Mouse (Mus musculus): ENCODE results near the gene Slc22a15. TPM values are rescaled to one million over a fixed set of nuclear protein-coding genes. Genes with fewer than 3 reads are reported as not detected.

Gene Slc22a15
- polyA plus RNA-seq, 1 experiment from 2014 or later = 7.6 TPM

- H3K4me2 ChIP-seq (ENCODE audit: low read depth) = no peak overlapping the region
- no peak overlapping the region for H3K9ac ChIP-seq (ENCODE audit: low read length)
- H3K9me3 ChIP-seq (ENCODE audit: control insufficient read depth, low read length) = no peaks in the 10 kb centered on the region
- no peak overlapping the region for H3K27ac ChIP-seq (ENCODE audit: low read depth, low read length)
- H3K4me3 ChIP-seq (ENCODE audit: low read depth, low read length) = no peak overlapping the region
- H3K27me3 ChIP-seq (ENCODE audit: control insufficient read depth, insufficient read depth, low read length) = no peaks in the 10 kb centered on the region
- peaks cover 13% of the 10 kb centered on the region for H3K4me1 ChIP-seq (ENCODE audit: control insufficient read depth, insufficient read depth, low read length)
- ATAC-seq (ENCODE audit: insufficient read depth, low FRiP score, low TSS enrichment) (no peak), DNase-seq (ENCODE audit: low spot score) (no peak)
- no peaks in the 10 kb centered on the region for H3K36me3 ChIP-seq (ENCODE audit: control insufficient read depth, insufficient read depth, low read length)
Measured at GRCm38 (mm10) chr3:101926636-101927035, 2.4 kb upstream of the Slc22a15 start.

DNA sequence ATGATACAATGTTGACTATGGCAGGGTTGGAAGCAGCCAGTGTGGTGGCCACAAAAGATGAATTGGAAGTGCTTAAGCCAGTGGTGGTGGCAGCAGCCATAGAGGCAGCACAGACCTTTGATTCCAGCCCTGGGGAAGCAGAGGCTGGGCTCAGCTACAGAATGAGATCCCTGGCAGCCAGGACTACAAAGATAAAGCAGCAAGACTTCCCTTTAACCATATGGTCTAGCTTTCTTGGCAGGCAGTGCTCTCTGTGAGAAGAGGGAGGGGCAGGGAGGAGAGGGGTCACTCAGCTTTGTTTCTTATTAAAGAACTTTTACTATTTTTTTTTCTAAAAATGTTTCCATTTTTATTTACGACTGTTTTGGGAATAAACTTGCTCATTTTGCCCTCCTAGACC lies 1.4 kb upstream of the Slc22a15 start:
- H3K27me3 ChIP-seq (ENCODE audit: control insufficient read depth, insufficient read depth, low read length) = no peaks in the 10 kb centered on the region
- peak overlapping the region; percentile 44; the same call in 1 of the 2 replicates for H3K27ac ChIP-seq (ENCODE audit: low read depth, low read length)
- ATAC-seq (ENCODE audit: insufficient read depth, low FRiP score, low TSS enrichment) (no peak), DNase-seq (ENCODE audit: low spot score) (no peak)
- H3K36me3 ChIP-seq (ENCODE audit: control insufficient read depth, insufficient read depth, low read length) = no peaks in the 10 kb centered on the region
- H3K4me3 ChIP-seq (ENCODE audit: low read depth, low read length) = no peak overlapping the region
- no peaks in the 10 kb centered on the region for H3K9me3 ChIP-seq (ENCODE audit: control insufficient read depth, low read length)
- H3K9ac ChIP-seq (ENCODE audit: low read length) = peak overlapping the region; percentile 29; the same call in 1 of the 2 replicates
- 83% methylated on average over 1 of the region's 1 CpGs for WGBS
- no peak overlapping the region for H3K4me2 ChIP-seq (ENCODE audit: low read depth)
- peaks cover 13% of the 10 kb centered on the region for H3K4me1 ChIP-seq (ENCODE audit: control insufficient read depth, insufficient read depth, low read length)

DNA sequence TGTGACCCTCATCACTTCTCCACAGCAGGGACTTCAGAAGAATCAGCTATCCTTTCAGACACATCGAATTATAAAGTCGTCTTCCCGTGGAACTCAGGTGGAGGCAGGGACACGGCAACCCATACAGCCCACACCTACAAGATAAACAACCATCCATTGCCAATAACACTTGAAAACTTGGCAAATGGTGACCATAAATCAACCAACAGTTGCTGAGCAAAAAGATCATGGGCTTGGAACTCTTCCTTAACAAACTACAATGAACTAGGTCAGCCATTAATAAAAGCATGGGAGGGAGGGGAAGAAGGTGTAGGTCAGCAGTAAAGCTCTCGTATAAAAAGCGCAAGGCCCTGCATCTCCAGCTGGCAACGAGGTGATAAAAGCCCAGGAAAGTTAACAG lies 1.9 kb downstream of the Slc22a15 start:
- no peak for ATAC-seq (ENCODE audit: insufficient read depth, low FRiP score, low TSS enrichment)
- H3K27me3 ChIP-seq (ENCODE audit: control insufficient read depth, insufficient read depth, low read length) = no peaks in the 10 kb centered on the region
- no peak overlapping the region for H3K9ac ChIP-seq (ENCODE audit: low read length)
- H3K4me1 ChIP-seq (ENCODE audit: control insufficient read depth, insufficient read depth, low read length) = peaks cover 13% of the 10 kb centered on the region
- no peaks in the 10 kb centered on the region for H3K36me3 ChIP-seq (ENCODE audit: control insufficient read depth, insufficient read depth, low read length)
- no peaks in the 10 kb centered on the region for H3K9me3 ChIP-seq (ENCODE audit: control insufficient read depth, low read length)
- no peak overlapping the region for H3K4me3 ChIP-seq (ENCODE audit: low read depth, low read length)
- peak overlapping the region; percentile 19 for H3K4me2 ChIP-seq (ENCODE audit: low read depth)
- DNase-seq (ENCODE audit: low spot score) = no peak
- 66% methylated on average over 7 of the region's 7 CpGs for WGBS
- no peak overlapping the region for H3K27ac ChIP-seq (ENCODE audit: low read depth, low read length)

- Histone ChIP-seq H3K9ac (ENCODE audit: low read length) (no peak overlapping the region), H3K4me1 (ENCODE audit: control insufficient read depth, insufficient read depth, low read length) (0 out of 2 replicates have a peak, but pooled peaks cover 4% of the 10 kb centered on the region), H3K27me3 (ENCODE audit: control insufficient read depth, insufficient read depth, low read length) (no peaks in the 10 kb centered on the region), H3K4me2 (ENCODE audit: low read depth) (no peak overlapping the region), H3K27ac (ENCODE audit: low read depth, low read length) (no peak overlapping the region), H3K4me3 (ENCODE audit: low read depth, low read length) (no peak overlapping the region), H3K36me3 (ENCODE audit: control insufficient read depth, insufficient read depth, low read length) (no peaks in the 10 kb centered on the region), H3K9me3 (ENCODE audit: control insufficient read depth, low read length) (no peaks in the 10 kb centered on the region)
- no peak for ATAC-seq (ENCODE audit: insufficient read depth, low FRiP score, low TSS enrichment)
- no peak for DNase-seq (ENCODE audit: low spot score)
- whole genome bisulfite sequencing = 90% methylated on average over 3 of the region's 3 CpGs
Measured at GRCm38 (mm10) chr3:101918526-101918925, 5.7 kb downstream of the Slc22a15 start.

DNA sequence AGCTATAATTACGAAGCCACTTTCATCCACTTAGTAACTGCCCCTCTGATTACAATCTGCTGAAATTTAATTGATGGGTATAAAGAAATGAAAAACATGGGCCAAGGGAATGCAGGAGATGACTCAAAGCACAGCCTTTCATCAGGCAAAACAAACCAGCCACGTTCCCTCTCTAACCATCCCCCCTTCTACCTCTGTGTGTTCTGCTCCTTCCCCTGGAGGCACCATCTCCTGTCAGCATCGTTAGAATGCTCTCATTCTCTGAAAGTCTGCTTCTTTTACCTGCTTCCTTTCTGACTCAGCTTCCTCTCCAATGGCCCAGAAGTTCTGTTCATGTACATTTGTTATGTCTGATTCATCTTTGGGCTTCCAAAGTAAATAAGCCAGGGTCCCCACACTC lies 6.6 kb downstream of the Slc22a15 start:
- Histone ChIP-seq H3K27ac (ENCODE audit: low read depth, low read length) (no peak overlapping the region), H3K9ac (ENCODE audit: low read length) (no peak overlapping the region), H3K4me2 (ENCODE audit: low read depth) (no peak overlapping the region), H3K4me1 (ENCODE audit: control insufficient read depth, insufficient read depth, low read length) (0 out of 2 replicates have a peak, but pooled peaks cover 3% of the 10 kb centered on the region), H3K27me3 (ENCODE audit: control insufficient read depth, insufficient read depth, low read length) (no peaks in the 10 kb centered on the region), H3K36me3 (ENCODE audit: control insufficient read depth, insufficient read depth, low read length) (no peaks in the 10 kb centered on the region), H3K9me3 (ENCODE audit: control insufficient read depth, low read length) (no peaks in the 10 kb centered on the region), H3K4me3 (ENCODE audit: low read depth, low read length) (no peak overlapping the region)
- no peak for ATAC-seq (ENCODE audit: insufficient read depth, low FRiP score, low TSS enrichment)
- WGBS = 50% methylated on average over 3 of the region's 3 CpGs
- no peak for DNase-seq (ENCODE audit: low spot score)

DNA sequence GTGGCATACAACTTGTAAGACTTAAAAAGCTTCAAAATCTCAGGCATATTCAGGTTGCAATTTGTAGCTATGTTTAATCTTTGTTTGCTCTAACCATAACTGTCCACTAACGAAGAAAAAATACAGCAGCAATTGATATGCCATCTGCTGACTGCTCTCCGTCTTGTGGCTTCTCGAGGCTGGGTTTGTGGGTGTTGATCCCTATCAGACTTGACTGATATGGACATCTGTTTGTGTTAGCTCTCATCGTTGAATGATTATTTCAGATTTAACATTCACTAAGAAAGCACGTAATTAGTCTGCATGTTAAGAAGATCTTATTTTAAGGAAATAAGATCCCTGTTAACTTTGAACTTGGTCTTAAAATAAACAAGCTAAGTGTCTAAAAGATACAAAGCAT lies 7.7 kb downstream of the Slc22a15 start:
- DNase-seq (ENCODE audit: low spot score) (no peak), ATAC-seq (ENCODE audit: insufficient read depth, low FRiP score, low TSS enrichment) (no peak)
- Histone ChIP-seq H3K4me3 (ENCODE audit: low read depth, low read length) (no peak overlapping the region), H3K27ac (ENCODE audit: low read depth, low read length) (no peak overlapping the region), H3K9me3 (ENCODE audit: control insufficient read depth, low read length) (no peaks in the 10 kb centered on the region), H3K36me3 (ENCODE audit: control insufficient read depth, insufficient read depth, low read length) (no peaks in the 10 kb centered on the region), H3K4me1 (ENCODE audit: control insufficient read depth, insufficient read depth, low read length) (no peaks in the 10 kb centered on the region), H3K4me2 (ENCODE audit: low read depth) (no peak overlapping the region), H3K27me3 (ENCODE audit: control insufficient read depth, insufficient read depth, low read length) (no peaks in the 10 kb centered on the region), H3K9ac (ENCODE audit: low read length) (no peak overlapping the region)
- 73% methylated on average over 5 of the region's 5 CpGs for WGBS

DNA sequence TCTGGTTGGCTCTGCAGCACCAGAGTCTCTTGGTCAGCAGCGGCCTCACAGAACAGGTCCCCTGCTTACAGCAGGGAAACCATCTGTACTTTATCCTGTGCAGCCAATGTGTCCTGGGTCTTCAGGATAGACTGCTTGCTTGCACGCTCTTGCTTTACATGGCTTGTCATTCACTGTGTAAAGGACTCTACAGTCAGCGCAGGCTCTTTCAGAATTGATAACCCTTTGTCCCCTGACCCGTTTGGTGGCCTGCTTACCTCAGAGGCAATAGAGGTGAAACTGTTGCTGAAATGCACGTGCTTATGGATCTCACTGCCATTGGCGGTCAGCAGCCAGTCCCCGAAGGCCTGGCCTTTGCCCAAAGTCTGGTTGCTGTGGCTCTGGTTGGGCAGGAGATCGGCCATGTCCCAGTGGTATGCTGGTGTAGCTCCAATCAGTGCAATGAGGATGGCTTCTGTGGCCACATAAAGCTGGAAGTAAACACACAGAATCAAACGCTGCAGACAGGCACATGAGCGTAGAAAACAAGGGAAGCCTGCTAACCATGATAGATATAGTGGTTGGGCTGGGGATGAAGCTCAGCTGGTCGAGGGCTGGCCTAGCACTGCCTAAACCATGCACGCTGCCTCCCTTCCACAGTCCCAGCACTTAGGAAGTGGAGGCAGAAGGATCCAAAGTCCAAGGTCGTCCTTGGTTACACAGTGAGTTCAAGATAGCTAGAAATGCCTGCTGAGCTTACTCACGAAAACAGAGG lies 9.0 kb downstream of the Slc22a15 start:
- no peak overlapping the region for H3K27ac ChIP-seq (ENCODE audit: low read depth, low read length)
- no peak overlapping the region for H3K4me3 ChIP-seq (ENCODE audit: low read depth, low read length)
- DNase-seq (ENCODE audit: low spot score) = no peak
- H3K9ac ChIP-seq (ENCODE audit: low read length) = no peak overlapping the region
- 89% methylated on average over 14 of the region's 14 CpGs for WGBS
- H3K27me3 ChIP-seq (ENCODE audit: control insufficient read depth, insufficient read depth, low read length) = no peaks in the 10 kb centered on the region
- H3K4me2 ChIP-seq (ENCODE audit: low read depth) = no peak overlapping the region
- ATAC-seq (ENCODE audit: insufficient read depth, low FRiP score, low TSS enrichment) = no peak
- H3K4me1 ChIP-seq (ENCODE audit: control insufficient read depth, insufficient read depth, low read length) = no peaks in the 10 kb centered on the region
- no peaks in the 10 kb centered on the region for H3K9me3 ChIP-seq (ENCODE audit: control insufficient read depth, low read length)
- H3K36me3 ChIP-seq (ENCODE audit: control insufficient read depth, insufficient read depth, low read length) = no peaks in the 10 kb centered on the region

- WGBS = 78% methylated on average over 5 of the region's 5 CpGs
- no peaks in the 10 kb centered on the region for H3K27me3 ChIP-seq (ENCODE audit: control insufficient read depth, insufficient read depth, low read length)
- H3K9me3 ChIP-seq (ENCODE audit: control insufficient read depth, low read length) = no peaks in the 10 kb centered on the region
- no peak overlapping the region for H3K27ac ChIP-seq (ENCODE audit: low read depth, low read length)
- no peak overlapping the region for H3K4me3 ChIP-seq (ENCODE audit: low read depth, low read length)
- no peak for ATAC-seq (ENCODE audit: insufficient read depth, low FRiP score, low TSS enrichment)
- no peaks in the 10 kb centered on the region for H3K4me1 ChIP-seq (ENCODE audit: control insufficient read depth, insufficient read depth, low read length)
- DNase-seq (ENCODE audit: low spot score) = no peak
- H3K4me2 ChIP-seq (ENCODE audit: low read depth) = no peak overlapping the region
- H3K9ac ChIP-seq (ENCODE audit: low read length) = no peak overlapping the region
- H3K36me3 ChIP-seq (ENCODE audit: control insufficient read depth, insufficient read depth, low read length) = no peaks in the 10 kb centered on the region
Measured at GRCm38 (mm10) chr3:101914266-101914665, 10.0 kb downstream of the Slc22a15 start.

- ATAC-seq (ENCODE audit: insufficient read depth, low FRiP score, low TSS enrichment) (no peak), DNase-seq (ENCODE audit: low spot score) (no peak)
- H3K4me1 ChIP-seq (ENCODE audit: control insufficient read depth, insufficient read depth, low read length) = no peaks in the 10 kb centered on the region
- no peaks in the 10 kb centered on the region for H3K9me3 ChIP-seq (ENCODE audit: control insufficient read depth, low read length)
- H3K4me3 ChIP-seq (ENCODE audit: low read depth, low read length) = no peak overlapping the region
- no peak overlapping the region for H3K4me2 ChIP-seq (ENCODE audit: low read depth)
- no peaks in the 10 kb centered on the region for H3K36me3 ChIP-seq (ENCODE audit: control insufficient read depth, insufficient read depth, low read length)
- no peak overlapping the region for H3K27ac ChIP-seq (ENCODE audit: low read depth, low read length)
- H3K9ac ChIP-seq (ENCODE audit: low read length) = no peak overlapping the region
- no peaks in the 10 kb centered on the region for H3K27me3 ChIP-seq (ENCODE audit: control insufficient read depth, insufficient read depth, low read length)
- WGBS = 85% methylated on average over 6 of the region's 6 CpGs
Measured at GRCm38 (mm10) chr3:101912041-101912440, 12.2 kb downstream of the Slc22a15 start.
